Comparison of ENCODE assay signal across 21 mouse cellular contexts in the genomic region with DNA sequence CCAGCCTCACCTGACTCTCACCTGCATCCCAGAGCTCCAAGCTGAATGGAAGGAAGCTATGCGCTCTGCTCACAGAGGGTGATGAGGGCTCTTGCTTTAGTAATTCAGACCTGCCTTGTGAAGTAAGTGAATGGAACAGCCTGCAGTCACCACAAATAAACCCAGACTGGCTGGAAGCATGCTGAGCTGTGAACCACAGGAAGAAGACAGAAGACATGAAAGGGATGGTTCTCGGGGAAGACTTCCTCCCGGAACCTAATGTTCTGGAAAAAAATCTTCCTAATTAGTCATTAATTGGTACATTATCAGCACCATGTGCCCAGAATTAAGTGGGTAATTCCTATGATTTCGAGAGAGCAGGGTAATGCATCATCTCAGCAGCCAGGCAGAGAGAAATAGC.
DNase-seq lines count a peak whose midpoint lies in the region; TF ChIP-seq lines count a peak whose summit lies in the region.
"Had no signal": no experiment of that assay in that cellular context is flagged by ENCODE, and none has a peak within 500 bp of the region (broad histone marks: within the 10 kb centered on the region; RNA-seq: fewer than 3 reads in every experiment).

No protein-coding gene starts in this region.

- peak; percentile 29 for DNase-seq in cerebellum, adult 11-12 months
- DNase-seq in cerebellum, adult 11 months, result no peak
- no peak for DNase-seq in layer of hippocampus, adult 2 months (ENCODE audit: low spot score in 2 of 2)
- DNase-seq in layer of hippocampus, adult 11-12 months (ENCODE audit: low spot score), result no peak
- DNase-seq in brain, embryonic 14.5 days (ENCODE audit: low read depth), result peak; percentile 50
- DNase-seq in limb, embryonic 10.5 days (ENCODE audit: low spot score), result no peak
- DNase-seq in adrenal gland, postnatal 36 days, result no peak
- no peak for DNase-seq in spleen, postnatal 10 days (ENCODE audit: low spot score in 2 of 2)
- DNase-seq: adrenal gland, adult 2 months; gastrocnemius, postnatal 14 days; heart, adult 2 months; kidney, adult 8-10 months; kidney, postnatal 25 days; liver; liver, postnatal 0 days; lung, postnatal 14 days; spleen, adult 18-20 months; thymus, postnatal 36 days had no signal

- peak overlapping the region; percentile 86 for H3K27ac ChIP-seq in layer of hippocampus, adult 2 months
- H3K27ac ChIP-seq in limb, embryonic 10.5 days, result peak overlapping the region; percentile 77
- H3K27ac ChIP-seq: embryonic facial prominence, embryonic 12.5 days; heart, adult 2 months had no signal

- 43% methylated on average over 4 of the region's 4 CpGs for WGBS in limb, embryonic 10.5 days

- H3K27me3 ChIP-seq in limb, embryonic 10.5 days (ENCODE audit: low read depth, poor library complexity, severe bottlenecking), result no peaks in the 10 kb centered on the region
- H3K27me3 ChIP-seq: embryonic facial prominence, embryonic 12.5 days had no signal

- no peak for TF ChIP-seq POLR2A in brain, embryonic 14.5 days (IDR thresholded peaks at IDR 0.05; ENCODE audit: borderline replicate concordance, extremely low read depth, insufficient read depth, insufficient read length, poor library complexity, severe bottlenecking)

- no peaks in the 10 kb centered on the region for H3K9me3 ChIP-seq in limb, embryonic 10.5 days (replicated peaks)
- H3K9me3 ChIP-seq: embryonic facial prominence, embryonic 12.5 days; G1E had no signal

- H3K4me1 ChIP-seq in limb, embryonic 10.5 days, result peaks cover 45% of the 10 kb centered on the region

- TF ChIP-seq CTCF in layer of hippocampus, adult 2 months (conservative IDR thresholded peaks at IDR 0.05), result no peak
- no peak for TF ChIP-seq CTCF in brain, embryonic 14.5 days (IDR thresholded peaks at IDR 0.05; ENCODE audit: borderline replicate concordance, extremely low read depth, insufficient read depth, insufficient read length)

- no peaks in the 10 kb centered on the region for H3K36me3 ChIP-seq in limb, embryonic 10.5 days
- H3K36me3 ChIP-seq: embryonic facial prominence, embryonic 12.5 days; G1E had no signal

- H3K4me3 ChIP-seq in layer of hippocampus, adult 2 months, result no peak overlapping the region
- H3K4me3 ChIP-seq in limb, embryonic 10.5 days, result no peak overlapping the region
- H3K4me3 ChIP-seq: embryonic facial prominence, embryonic 12.5 days; heart, adult 2 months; megakaryocyte, embryonic 14.5 days had no signal

Comparison
In these comparisons a context has a peak if more than half of its experiments do, and no peak if none do; other contexts are left out.
1. DNase-seq: peak in cerebellum, adult 11-12 months (single experiment) and brain, embryonic 14.5 days (single experiment); none in cerebellum, adult 11 months (single experiment), layer of hippocampus, adult 2 months (0 of 2), layer of hippocampus, adult 11-12 months (single experiment), limb, embryonic 10.5 days (single experiment), adrenal gland, postnatal 36 days (0 of 2) and spleen, postnatal 10 days (0 of 2).